Mouse (Mus musculus) lung, postnatal 0 days (tissue): ENCODE measurements around the gene Nup188.

ENCODE experiments used
- CTCF ChIP-seq: IDR thresholded peaks from 2 replicates; pipeline ENCODE4 v1.5.1; 2016; ENCODE audit warnings: antibody characterized with exemption, mild to moderate bottlenecking
- EP300 ChIP-seq: IDR thresholded peaks from 2 replicates; pipeline ENCODE4 v1.6.1; 2016; ENCODE audit warnings: antibody characterized with exemption, mild to moderate bottlenecking, control low read depth

- TF ChIP-seq CTCF (no peak), EP300 (peak; percentile 80)
Observed at GRCm38 (mm10) chr2:30239777-30240176, 46.4 kb upstream of the Nup188 start.
